Mouse (Mus musculus) monocyte, adult 2 months (primary cell): ENCODE results near the gene Dapk1.

Experiments used
- DNase-seq, 2 experiments: peaks; one replicate each; pipeline ENCODE4 v3.0.0; 2022; ENCODE audit warnings: low spot score in 2 of 2, low read depth in 1 of 2

Gene Dapk1

DNA sequence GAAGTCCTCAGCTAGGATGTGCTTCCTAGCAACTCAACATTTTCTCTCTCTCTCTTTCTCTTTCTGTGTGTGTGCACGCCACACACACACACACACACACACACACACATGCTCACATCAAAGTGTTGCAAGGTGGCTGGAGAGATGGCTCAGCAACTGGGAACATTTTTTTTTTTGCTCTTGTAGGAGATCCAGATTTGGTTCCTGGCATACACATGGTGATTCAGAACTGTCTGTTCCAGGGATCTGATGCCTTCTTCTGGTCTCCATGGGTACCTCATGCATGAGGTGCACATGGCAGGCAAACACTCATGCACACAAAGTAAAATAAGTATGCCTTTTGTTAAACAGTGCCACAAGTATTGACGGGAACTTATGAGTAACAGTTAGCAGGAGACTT, 89.2 kb downstream of the Dapk1 start:
- no peak for DNase-seq

DNA sequence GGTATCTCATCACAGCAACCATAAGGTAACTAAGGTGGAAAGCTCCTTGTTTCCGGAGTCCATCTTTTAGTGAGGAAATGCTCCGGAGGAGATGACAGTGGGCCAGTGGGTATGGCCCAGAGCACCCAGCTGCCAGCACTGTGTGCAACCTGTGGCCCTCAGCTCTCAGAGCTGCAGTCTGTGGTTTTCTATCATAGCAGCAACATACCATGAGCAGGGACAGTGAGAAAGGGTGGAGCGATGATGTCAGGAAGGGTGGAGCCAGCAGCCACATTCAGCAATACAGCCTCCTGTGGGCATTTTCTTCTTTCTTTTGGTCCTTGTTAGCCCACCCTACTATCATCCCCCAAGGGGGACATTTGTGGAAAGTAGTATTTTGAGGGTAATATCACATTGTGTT, 90.2 kb downstream of the Dapk1 start:
- DNase-seq: no peak

DNA sequence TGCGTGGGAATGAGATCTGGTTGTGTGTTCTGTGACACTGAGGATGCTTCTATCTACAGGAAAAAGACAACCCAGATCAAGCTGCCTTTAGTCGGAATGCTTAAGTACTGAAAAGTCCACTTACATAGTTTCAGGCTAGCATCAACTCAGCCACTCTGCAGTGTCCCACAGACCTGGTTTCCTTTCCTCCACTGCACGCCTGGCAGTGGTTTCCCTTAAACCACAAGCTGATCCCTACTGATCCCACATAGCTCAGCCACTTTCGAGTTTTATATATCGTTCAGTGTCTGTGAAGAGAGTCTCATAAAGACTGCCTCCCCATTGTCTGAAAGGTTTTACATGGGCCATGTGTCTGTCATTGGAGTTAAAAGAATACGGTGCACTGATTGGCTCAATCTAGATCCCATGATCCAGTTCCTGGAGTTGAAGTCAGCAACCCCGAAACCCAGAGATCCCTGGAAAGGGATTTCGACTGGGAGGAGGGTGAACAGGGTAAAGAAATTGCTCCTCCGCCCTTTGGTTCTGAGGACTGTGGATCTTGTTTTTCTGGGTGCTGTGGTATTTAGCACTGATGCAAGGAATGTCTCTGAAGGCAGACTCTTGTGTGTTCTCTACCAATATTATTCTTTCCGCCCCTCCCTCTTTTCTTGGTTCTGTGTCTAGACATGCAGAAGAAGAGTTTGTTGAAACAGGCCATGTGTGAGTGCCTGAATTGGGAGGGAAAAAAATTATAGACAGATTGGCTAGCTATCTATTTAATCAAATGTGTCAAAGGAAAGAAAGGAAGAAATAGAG, 93.6 kb downstream of the Dapk1 start:
- DNase-seq: no peak

DNA sequence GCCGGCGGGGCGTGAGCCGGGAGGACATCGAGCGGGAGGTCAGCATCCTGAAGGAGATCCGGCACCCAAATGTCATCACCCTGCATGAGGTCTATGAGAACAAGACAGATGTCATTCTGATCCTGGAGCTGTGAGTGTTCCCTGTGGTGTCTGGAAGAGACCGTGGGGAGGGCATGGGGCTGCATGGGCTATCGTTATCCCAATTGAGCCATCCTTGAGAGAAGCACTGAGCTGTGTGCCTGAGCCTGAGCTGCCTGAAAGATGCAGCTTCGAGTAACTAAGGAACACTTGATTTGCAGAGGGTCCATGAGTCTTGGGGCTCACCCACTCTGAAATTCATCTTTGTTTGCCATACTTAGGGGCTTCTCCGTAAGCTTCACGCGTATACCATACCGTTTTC, 94.6 kb downstream of the Dapk1 start:
- no peak for DNase-seq

DNA sequence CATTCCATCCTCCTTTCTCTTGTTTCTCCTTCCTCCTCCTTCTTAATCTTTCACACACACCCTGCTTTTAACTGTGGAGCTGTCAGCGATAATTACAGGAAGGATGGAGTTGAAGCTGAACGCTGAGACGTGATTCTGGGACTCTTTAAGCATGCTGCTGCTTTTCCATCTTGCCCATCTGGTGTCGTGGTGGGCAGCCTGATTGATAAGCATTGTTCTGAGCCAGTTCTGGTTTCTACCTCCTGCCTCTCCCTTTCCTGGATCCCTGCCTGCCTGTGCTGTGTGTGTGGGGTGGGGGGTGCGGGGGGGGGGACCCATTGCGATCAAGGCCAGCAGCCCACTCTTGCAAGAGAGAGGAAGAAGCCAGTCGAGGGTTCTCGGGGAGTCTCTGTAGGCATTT, 95.0 kb downstream of the Dapk1 start:
- no peak for DNase-seq

DNA sequence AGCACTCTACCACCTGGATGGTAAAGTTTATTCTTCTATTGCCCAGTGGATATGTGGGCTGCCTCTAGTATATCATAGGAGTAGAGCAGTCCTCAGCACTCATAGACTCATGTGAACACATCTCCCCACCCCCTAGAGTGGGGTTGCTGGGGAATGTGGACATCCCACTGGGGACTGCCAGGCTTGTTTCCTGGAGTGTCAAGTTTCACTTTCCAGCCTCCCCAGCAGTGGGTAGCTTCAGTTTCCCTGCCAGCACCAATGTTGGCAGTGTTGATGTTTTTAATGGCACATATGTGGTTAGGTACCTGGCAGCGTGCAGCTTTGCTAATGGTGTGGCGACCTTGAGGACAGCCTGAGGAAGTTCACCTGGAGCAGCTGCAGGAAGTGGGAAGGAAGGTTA, 96.3 kb downstream of the Dapk1 start:
- no peak for DNase-seq

DNA sequence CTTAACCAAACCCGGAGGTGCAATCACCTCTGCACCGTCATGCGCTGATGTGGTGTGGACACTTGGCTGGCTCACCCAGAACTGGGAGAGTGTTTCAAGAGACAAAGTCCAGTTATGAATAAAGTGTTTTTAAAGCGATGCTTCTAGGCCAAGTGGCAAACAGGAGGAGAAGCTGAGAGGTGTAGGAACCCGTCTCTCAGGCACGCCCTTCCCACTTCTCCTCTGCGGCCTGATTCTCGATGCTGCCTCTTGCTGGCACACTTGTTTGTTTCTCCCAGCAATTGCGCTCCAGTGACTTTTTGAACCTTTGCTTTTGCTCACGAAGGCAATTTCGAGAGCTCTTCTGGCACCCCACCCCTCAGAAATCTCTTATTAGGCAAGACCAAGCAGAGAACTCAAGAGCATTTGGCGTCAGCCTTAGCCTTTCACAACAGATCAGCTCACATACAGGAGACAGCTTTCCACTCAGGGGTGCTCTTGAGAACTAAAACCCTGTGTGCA, 100.0 kb downstream of the Dapk1 start:
- no peak for DNase-seq

DNA sequence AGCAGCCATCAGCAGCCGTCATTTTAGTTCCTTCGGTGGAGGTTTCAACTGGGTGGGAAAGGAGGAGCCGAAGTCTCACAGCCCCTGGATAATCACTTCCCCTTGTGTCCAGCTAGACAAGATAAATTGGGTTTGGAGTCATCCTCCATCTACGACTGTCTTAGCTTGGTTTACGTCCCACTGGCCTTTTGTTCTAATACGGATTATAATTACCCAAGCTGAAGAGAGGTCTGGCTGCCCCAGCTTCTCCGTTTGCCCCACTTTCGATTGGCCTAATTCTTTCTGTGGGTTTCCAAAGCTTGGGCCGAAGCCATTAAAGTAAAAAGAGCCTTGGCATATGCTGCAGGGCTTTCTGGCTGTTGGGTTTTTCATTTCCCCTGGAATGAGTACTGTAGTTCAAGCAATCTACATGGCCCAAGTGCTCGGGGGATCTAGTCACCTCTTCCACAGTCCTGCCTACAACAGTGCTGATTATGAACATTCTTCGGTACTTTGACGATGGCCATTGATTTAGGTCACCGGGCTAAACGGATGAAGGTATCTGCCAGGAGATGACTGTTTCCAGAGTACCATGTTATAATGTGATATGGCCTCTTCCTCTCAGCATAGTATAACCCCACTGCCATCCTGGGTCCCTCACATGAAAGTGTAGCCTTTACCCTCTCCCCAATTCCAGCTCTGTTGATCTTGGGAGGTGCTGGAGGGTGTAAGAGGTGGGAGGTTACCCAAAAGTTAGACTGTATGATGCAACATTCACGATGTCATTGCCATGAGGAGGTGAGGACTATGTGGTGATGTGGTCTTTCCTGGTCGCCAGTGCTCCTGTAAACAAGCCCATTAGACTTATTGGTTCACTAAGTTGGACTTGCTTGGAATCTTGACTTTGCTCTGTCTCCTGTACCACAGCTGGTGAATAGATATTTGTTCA, 106.1 kb downstream of the Dapk1 start:
- DNase-seq: no peak

DNA sequence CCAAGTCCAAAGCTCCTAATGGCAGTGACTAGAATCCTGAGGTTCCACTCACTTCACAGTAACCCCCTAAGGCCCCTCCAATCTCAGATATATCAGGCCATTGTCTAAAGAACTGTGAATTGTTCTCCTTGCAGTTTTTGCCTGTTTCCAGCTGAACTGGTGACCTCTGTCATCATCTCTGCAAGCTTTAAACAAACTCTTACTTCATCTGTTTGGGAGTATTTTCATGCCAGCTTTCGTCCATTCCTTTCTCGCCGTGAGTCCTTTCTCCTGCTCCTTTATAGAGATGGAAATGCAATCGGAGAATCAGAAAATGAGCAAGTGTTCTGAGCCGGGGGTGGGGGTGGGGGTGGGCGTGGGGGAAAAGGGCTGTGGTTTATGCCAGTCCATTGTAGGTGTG, 107.4 kb downstream of the Dapk1 start:
- DNase-seq: no peak

DNA sequence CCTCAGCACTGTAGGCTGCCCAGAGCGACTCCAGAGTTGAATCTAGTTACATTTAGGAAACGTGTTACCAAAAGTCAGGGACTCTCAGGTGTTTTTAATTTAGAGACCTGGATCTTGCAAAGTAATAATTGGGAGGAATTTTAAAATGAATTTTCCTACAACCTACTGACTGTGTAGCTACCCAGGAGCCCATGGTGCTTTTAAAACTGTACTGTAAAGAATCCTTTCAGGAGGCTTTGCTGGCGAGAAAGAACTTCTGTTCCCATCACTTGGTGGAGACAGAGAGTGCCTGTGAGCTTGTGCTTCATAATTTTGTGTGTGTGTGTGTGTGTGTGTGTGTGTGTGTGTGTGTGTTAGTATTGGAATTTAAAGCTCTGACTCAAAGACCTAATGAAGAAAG, 109.2 kb downstream of the Dapk1 start:
- DNase-seq: no peak

DNA sequence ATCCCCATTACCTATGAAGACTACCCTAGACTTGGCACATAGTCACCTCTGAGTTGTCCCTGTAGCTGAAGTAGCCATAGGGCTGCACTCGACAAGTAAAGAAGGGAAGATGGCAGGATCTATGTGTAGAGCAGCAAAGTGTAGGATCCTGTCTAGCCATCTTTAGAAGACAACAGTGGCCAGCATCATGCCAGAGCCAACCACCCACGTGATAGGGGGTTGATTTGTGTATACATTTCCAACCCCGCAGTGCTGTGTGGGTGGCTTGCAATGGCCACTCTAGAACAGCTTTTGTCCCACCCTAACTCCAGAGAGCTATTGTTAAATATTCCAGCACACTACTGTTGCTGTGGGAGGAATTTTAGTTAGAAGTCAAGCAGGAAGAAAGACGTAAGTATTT, 111.8 kb downstream of the Dapk1 start:
- DNase-seq: no peak

DNA sequence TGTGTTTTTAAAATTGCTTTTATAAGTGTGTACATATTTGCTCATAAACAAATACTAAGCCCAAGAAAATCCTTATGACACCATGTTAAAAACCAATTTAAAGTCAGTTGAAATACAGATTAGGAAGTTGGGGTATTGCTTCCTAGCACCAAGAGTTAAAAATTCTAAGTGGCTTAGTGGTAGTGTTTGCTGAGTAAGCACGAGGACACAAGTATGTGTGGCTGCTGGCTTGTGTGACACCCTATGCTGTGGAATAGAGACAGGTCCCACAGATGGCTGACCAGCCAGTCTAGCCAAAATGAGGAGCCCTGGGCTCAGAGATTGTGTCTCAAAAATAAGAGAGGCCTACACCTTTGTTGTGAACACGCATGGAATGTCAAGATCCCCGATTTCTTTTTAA, 114.4 kb downstream of the Dapk1 start:
- no peak for DNase-seq

DNA sequence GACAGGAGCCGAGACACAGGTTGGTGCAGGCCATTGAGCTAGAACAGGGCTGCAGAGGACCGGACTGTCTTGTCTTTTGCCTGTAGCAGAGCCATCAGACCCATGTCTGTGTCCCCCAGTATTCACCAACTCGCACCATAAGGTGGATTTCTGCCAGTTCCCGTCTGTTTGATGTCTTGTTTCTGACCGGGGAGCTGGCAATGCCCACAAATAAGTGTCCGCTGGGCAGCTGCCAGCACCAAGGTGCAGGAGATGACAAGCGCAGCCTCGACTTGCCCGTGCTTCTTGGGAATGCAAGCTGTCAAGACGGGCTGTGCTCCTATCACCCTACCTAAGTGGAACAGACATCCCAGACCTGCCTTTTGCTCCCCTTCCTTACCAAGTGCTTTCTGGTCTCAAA, 115.7 kb downstream of the Dapk1 start:
- no peak for DNase-seq

DNA sequence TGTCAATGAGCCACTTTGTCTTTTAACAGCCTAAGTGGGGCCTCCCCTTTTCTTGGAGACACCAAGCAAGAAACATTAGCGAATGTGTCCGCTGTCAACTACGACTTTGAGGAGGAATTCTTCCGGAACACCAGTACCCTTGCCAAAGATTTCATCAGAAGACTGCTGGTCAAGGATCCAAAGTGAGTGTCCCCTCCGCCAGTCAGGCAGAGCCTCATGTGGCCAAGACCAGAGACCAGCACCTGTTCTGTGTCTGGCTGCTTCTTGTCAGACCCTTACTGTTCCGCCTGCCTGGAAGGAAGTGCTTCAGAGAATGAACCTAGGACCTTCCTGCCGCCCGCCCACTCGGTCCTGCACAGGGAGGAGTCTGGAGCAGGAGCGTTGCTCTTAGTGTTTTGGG, 117.8 kb downstream of the Dapk1 start:
- no peak for DNase-seq

DNA sequence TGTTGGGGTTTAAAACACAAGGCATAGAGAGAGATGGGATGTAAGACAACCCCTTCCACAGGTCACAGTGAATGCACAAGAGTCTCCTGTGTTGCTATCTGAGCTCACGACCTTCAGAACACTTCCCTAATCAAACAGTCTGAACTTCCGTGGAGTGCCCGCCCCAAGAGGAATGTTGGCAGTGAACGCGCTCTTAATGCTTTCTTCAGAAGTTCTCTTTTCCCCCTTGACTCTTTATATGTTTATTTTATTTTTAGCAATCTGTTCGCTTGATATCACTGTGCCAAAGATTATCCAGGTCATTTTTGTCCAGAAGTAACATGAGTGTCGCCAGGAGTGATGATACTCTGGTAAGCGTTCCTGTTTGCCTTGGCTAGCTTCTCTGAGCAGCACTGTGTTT, 121.0 kb downstream of the Dapk1 start:
- DNase-seq: no peak

DNA sequence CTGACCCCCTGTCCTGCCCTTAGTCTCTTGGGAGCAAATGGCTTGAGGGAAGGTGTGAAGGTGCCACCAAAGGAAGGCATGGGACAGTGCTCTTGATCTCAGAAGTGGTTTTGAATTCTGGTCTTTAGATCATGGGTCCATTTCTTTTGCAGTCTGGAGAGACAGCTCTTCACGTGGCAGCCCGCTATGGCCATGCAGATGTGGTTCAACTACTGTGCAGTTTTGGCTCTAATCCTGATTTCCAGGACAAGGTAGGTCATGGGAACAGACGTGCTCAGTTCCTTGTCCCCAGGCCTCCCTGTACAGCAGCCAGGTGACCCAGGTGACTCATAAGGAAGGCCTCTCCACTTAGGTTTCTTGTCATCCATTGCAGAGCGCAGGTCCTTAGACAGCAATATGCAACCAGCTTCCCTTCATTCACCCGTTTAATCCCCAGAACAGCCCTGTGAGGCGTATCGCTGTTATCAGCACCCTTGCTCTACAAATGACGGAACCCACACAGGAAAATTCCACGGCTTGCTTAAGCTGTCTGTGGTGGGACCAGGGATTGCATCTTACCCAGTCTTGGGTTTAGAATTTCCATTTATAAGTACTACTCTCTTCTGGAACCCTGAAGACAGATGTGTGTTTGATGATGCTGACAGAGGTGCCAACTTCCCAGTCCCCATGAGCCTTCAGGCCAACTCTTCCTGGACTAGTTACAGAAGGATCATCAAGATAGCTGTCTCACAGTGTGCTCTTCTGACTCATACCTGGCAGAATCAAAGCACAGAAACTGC, 126.7 kb downstream of the Dapk1 start:
- DNase-seq: no peak

DNA sequence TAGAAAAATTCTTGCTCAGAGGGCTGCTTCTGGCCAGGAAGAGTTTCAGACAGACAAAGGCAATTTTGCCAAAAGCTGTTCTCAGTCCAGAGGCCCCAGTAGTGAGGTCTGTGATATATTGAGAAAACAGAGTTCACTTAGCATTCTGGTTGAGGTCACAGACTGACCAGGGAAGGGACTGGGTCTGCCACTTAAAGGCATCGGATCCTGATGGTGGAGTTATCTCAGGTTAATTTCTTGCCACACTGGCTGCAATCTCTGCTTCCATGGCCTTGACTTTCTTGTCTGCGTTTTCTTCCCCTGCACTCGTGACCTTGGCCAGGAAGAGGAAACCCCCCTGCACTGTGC, 127.3 kb downstream of the Dapk1 start:
- no peak for DNase-seq

DNA sequence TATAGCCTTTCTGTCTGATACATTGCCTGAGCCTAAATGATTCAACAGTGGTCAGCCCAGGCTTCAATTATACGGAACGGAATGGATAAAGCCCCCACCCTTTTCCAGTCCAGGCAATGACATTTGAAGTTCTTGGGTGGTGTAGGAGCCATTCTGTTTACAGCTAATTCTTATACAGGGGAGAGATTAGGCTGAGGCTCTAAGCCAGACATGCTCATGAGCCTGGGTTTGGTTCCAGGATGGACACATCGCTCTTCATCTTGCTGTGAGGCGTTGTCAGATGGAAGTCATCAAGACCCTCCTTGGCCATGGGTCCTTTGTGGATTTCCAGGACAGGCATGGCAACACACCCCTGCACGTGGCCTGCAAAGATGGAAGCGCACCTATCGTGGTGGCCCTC, 128.8 kb downstream of the Dapk1 start:
- no peak for DNase-seq

DNA sequence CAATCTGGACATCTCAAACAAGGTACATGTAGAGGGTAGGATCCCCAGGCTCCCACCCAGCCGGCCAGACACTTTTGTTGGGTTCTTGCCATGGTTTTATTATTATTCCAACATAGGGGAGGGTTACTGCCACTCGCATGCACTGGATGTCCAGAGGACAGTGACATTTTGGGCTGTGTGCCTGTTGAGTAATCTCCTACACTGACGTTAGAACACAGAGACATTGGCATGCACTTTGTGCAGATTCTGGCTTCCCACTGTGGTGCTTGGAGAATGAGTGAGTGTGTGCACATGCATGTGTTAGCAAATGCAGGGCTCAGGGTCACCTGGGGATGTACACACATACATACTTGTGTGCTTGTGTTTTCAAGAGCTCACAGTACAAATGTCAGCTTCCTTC, 129.3 kb downstream of the Dapk1 start:
- no peak for DNase-seq

DNA sequence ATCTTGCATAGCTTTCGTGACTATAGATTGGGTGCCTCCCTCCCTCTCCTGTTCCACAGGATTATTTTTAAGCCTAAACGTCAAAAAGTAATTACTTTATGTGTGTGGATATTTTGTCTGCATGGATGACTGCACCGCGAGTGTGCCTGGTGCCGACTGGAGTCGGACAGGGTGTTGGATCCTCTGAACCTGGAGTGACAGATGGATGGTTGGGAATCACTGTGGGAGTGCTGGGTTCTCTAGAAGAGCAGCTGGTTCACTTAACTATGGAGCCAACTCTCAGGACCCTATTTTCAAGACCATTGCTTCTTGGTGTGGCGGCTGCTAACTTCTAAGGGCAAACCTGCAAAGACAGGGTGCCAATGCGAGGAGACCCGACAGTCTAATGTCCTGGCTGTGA, 133.6 kb downstream of the Dapk1 start:
- no peak for DNase-seq

DNA sequence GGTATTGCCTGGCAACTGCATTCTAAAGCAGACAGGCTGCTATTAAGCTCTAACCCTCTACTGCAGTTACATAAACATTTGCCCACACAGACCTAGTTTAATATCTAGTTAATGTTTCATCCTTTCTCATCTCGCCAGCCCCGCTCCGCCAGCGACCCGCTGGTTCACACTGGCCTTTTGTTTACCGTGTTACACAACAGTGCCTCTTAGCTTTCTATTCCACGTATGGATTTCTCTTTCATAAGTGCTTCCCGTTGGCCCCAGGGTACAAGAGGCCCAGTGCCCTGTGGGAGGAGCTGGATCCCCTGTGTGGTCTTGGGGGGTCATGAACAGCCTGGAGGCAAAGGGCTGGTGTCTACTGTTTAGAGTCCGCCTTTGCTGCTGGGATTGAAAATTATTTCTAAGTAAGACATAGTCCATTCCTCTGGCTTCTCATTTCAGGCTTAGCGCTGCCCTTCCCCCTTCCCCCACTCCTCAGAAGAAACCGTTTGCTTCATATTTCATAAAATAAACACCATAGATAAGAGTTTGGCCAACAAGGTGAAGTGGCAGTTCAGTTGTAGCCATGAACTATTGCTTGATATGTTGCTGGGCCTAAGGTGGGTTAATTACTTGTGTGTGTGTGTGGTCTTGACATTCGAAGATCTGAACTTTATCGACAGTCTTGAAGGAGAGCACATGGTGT, 134.8 kb downstream of the Dapk1 start:
- DNase-seq: no peak
